Mouse (Mus musculus) kidney, adult 2 months (tissue): ENCODE measurements at regions not wholly inside any gene's neighbourhood (a gene's known extent, or its start where the extent isn't known, plus 50 kb on each side); places are given as distances from the start of the nearest gene placed in this dataset.

ENCODE experiments used
- DNase-seq: peaks from one replicate; pipeline ENCODE4 v3.0.0; 2021
- H3K27ac ChIP-seq: fragments of 200-500 bp; 2 replicates; pipeline ENCODE4 v1.5.1; 2012; ENCODE audit warnings: low read depth, low read length, control low read depth, inconsistent platforms; ENCODE audit not compliant: insufficient read depth
- H3K27me3 ChIP-seq: fragments of 200-500 bp; replicated peaks from 2 replicates; pipeline ENCODE4 v1.6.1; 2012; ENCODE audit warnings: mild to moderate bottlenecking, moderate library complexity, low read length, inconsistent platforms; ENCODE audit not compliant: control insufficient read depth, insufficient read depth
- H3K36me3 ChIP-seq: fragments of 200-500 bp; 2 replicates; pipeline ENCODE4 v1.6.1; 2012; ENCODE audit warnings: mild to moderate bottlenecking, moderate library complexity, low read length, inconsistent platforms; ENCODE audit not compliant: control insufficient read depth, insufficient read depth
- H3K4me1 ChIP-seq: fragments of 200-500 bp; 2 replicates; pipeline ENCODE4 v1.6.1; 2011; ENCODE audit warnings: low read length; ENCODE audit not compliant: control insufficient read depth, insufficient read depth
- H3K4me3 ChIP-seq: fragments of 200-500 bp; 2 replicates; pipeline ENCODE4 v1.5.1; 2011; ENCODE audit warnings: mild to moderate bottlenecking, low read depth, low read length, control low read depth; ENCODE audit not compliant: insufficient read depth
- CTCF ChIP-seq: fragments of 200-500 bp; conservative IDR thresholded peaks from 2 replicates; pipeline ENCODE4 v1.5.1; 2011; ENCODE audit warnings: low read depth, mild to moderate bottlenecking, control low read depth, low read length, moderate library complexity, mixed read lengths; ENCODE audit not compliant: insufficient read depth, insufficient read length
- POLR2A ChIP-seq: fragments of 200-500 bp; IDR thresholded peaks from one replicate; pipeline ENCODE4 v1.6.1; 2011; ENCODE audit warnings: low read depth, low read length, control low read depth
- WGBS: fragments of 180-500 bp; shearing (Covaris S2); methylation state at CpG from one replicate; pipeline ENCODE4 v1.1.7; 2018; 5-methylcytosine and 5-hydroxymethylcytosine counted together

GRCm38 (mm10) chr7:49704635-49705034 is 54.3 kb upstream of the Htatip2 start:
- no peak for DNase-seq
- Histone ChIP-seq H3K4me3 (no peak overlapping the region), H3K27me3 (no peaks in the 10 kb centered on the region), H3K27ac (no peak overlapping the region), H3K36me3 (no peaks in the 10 kb centered on the region), H3K4me1 (no peaks in the 10 kb centered on the region)
- no peak for TF ChIP-seq CTCF
- TF ChIP-seq POLR2A = no peak
- WGBS = 10% methylated on average over 2 of the region's 2 CpGs

- WGBS = 12% methylated on average over 8 of the region's 8 CpGs
- Histone ChIP-seq H3K27ac (no peak overlapping the region), H3K36me3 (no peaks in the 10 kb centered on the region), H3K27me3 (no peaks in the 10 kb centered on the region), H3K4me3 (no peak overlapping the region), H3K4me1 (no peaks in the 10 kb centered on the region)
- no peak for TF ChIP-seq CTCF
- no peak for TF ChIP-seq POLR2A
- DNase-seq = no peak
Observed at GRCm38 (mm10) chr7:49700734-49701133, 58.2 kb upstream of the Htatip2 start.

GRCm38 (mm10) chr7:49700024-49700390 is 58.9 kb upstream of the Htatip2 start:
- WGBS = 91% methylated on average over 15 of the region's 15 CpGs
- Histone ChIP-seq H3K36me3 (no peaks in the 10 kb centered on the region), H3K4me1 (no peaks in the 10 kb centered on the region), H3K4me3 (no peak overlapping the region), H3K27ac (no peak overlapping the region), H3K27me3 (no peaks in the 10 kb centered on the region)
- no peak for DNase-seq
- TF ChIP-seq CTCF (no peak), POLR2A (no peak)

GRCm38 (mm10) chr7:49699107-49700023 is 59.5 kb upstream of the Htatip2 start:
- Histone ChIP-seq H3K27me3 (no peaks in the 10 kb centered on the region; the same call in 1 of the 2 replicates), H3K4me3 (no peak overlapping the region), H3K36me3 (no peaks in the 10 kb centered on the region)

GRCm38 (mm10) chr7:49696228-49696627 is 59.6 kb upstream of the Dbx1 start:
- Histone ChIP-seq H3K4me3 (no peak overlapping the region), H3K4me1 (no peaks in the 10 kb centered on the region), H3K36me3 (no peaks in the 10 kb centered on the region), H3K27ac (no peak overlapping the region), H3K27me3 (no peaks in the 10 kb centered on the region; the same call in 1 of the 2 replicates)
- DNase-seq = no peak
- 43% methylated on average over 6 of the region's 6 CpGs for WGBS
- no peak for TF ChIP-seq CTCF

More at GRCm38 (mm10) chr7:49699107-49700023, 59.5 kb upstream of the Htatip2 start:
- peak; percentile 33 for DNase-seq
- WGBS = 40% methylated on average over 13 of the region's 13 CpGs
- TF ChIP-seq POLR2A (no peak), CTCF (no peak)
- H3K4me1 ChIP-seq = no peaks in the 10 kb centered on the region
- H3K27ac ChIP-seq = no peak overlapping the region

- H3K4me3 ChIP-seq = no peak overlapping the region
- no peak for DNase-seq
- 61% methylated on average over 6 of the region's 6 CpGs for WGBS
- H3K27ac ChIP-seq = no peak overlapping the region
- H3K27me3 ChIP-seq = no peaks in the 10 kb centered on the region; the same call in none of the 2 replicates
- no peak for TF ChIP-seq CTCF
- TF ChIP-seq POLR2A = no peak
- no peaks in the 10 kb centered on the region for H3K36me3 ChIP-seq
- H3K4me1 ChIP-seq = no peaks in the 10 kb centered on the region
Observed at GRCm38 (mm10) chr7:49689546-49689945, 52.9 kb upstream of the Dbx1 start.

- no peak for DNase-seq
- Histone ChIP-seq H3K27me3 (no peaks in the 10 kb centered on the region; the same call in 1 of the 2 replicates), H3K4me1 (no peaks in the 10 kb centered on the region), H3K27ac (no peak overlapping the region), H3K4me3 (no peak overlapping the region), H3K36me3 (no peaks in the 10 kb centered on the region)
- 5% methylated on average over 10 of the region's 10 CpGs for WGBS
- TF ChIP-seq POLR2A (no peak), CTCF (no peak)
Observed at GRCm38 (mm10) chr7:49688521-49689399, 52.1 kb upstream of the Dbx1 start.
